Mouse (Mus musculus) intestine, embryonic 15.5 days (tissue): ENCODE measurements around the gene Dolpp1. TPM values are rescaled to one million over a fixed set of nuclear protein-coding genes. Genes with fewer than 3 reads are reported as not detected.
A peak's percentile ranks its signal among the peaks of the same experiment; 100 is the strongest.

Experiments used
- ATAC-seq: fragments of 200-750 bp; cut with Nextera tagmentation; 2 replicates; pipeline ENCODE4 v1.8.0; 2017; ENCODE audit warnings: moderate TSS enrichment, moderate library complexity
- H3K27ac ChIP-seq: fragments of 300-500 bp; sonication (generic); 2 replicates; pipeline ENCODE4 v1.5.1; 2015; ENCODE audit warnings: mild to moderate bottlenecking, inconsistent platforms
- H3K27me3 ChIP-seq: fragments of 300-500 bp; sonication (generic); replicated peaks from 2 replicates; pipeline ENCODE4 v1.6.1; 2015; ENCODE audit warnings: inconsistent platforms
- H3K36me3 ChIP-seq: fragments of 300-500 bp; sonication (generic); 2 replicates; pipeline ENCODE4 v1.6.1; 2015; ENCODE audit warnings: inconsistent platforms
- H3K4me1 ChIP-seq: fragments of 300-500 bp; sonication (generic); replicated peaks from 2 replicates; pipeline ENCODE4 v1.6.1; 2015; ENCODE audit warnings: inconsistent platforms
- H3K4me2 ChIP-seq: fragments of 300-500 bp; sonication (generic); replicated peaks from 2 replicates; pipeline ENCODE4 v1.6.1; 2015; ENCODE audit warnings: mild to moderate bottlenecking, inconsistent platforms
- H3K4me3 ChIP-seq: fragments of 300-500 bp; sonication (generic); replicated peaks from 2 replicates; pipeline ENCODE4 v1.5.1; 2015; ENCODE audit warnings: inconsistent platforms
- H3K9ac ChIP-seq: fragments of 300-500 bp; sonication (generic); 2 replicates; pipeline ENCODE4 v1.6.1; 2015; ENCODE audit warnings: inconsistent platforms
- H3K9me3 ChIP-seq: fragments of 300-500 bp; sonication (generic); 2 replicates; pipeline ENCODE4 v1.6.1; 2016; ENCODE audit warnings: inconsistent platforms
- WGBS: fragments of 180-500 bp; shearing (Covaris S2); methylation state at CpG from one replicate; pipeline ENCODE4 v1.1.7; 2015; 5-methylcytosine and 5-hydroxymethylcytosine counted together
- polyA plus RNA-seq: library from polyadenylated mRNA; unstranded; fragments of >200 nt; fragmentation: Nextera tagmentation; extraction: Ambion mirVana; gene quantifications from 2 replicates; pipeline ENCODE4 v1.2.1, GENCODE M21; 2015

Gene Dolpp1
- 44.5 and 50.9 TPM in 2 replicates for polyA plus RNA-seq

- Histone ChIP-seq H3K4me1 (peaks cover 15% of the 10 kb centered on the region), H3K9me3 (no peaks in the 10 kb centered on the region), H3K9ac (peak within 1 kb of the TSS; percentile 74), H3K36me3 (peaks cover 5% of the 10 kb centered on the region), H3K4me3 (peak within 1 kb of the TSS; percentile 79), H3K27me3 (no peaks in the 10 kb centered on the region), H3K27ac (peak within 1 kb of the TSS; percentile 93), H3K4me2 (peak within 1 kb of the TSS; percentile 82)
- ATAC-seq = peak; percentile 96
- WGBS = under 1% methylated on average over 40 of the region's 40 CpGs
Measured at GRCm38 (mm10) chr2:30392114-30392576, at the start of gene Dolpp1. Gene Dolpp1, plus strand, starts transcription at chr2:30392254.

DNA sequence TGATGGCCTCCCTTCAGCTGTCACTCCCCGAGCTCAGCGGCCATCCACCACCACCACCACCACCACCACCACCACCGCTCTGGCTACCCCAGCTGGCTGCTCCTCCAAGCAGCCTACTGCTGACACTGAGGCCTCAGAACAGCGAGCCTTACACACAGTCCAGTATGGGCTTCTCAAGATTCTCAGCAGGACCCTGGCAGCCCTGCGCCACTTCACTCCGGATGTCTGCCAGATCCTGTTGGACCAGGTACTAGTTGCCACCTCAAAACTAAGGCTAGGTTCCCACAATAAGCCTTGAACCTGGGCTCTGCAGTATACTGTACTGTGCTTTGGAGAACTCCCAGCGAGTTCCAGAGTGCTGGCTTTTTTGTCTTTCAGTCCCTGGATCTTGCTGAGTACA is 49.5 kb upstream of the Dolpp1 start:
- no peak for ATAC-seq
- Histone ChIP-seq H3K9ac (no peak overlapping the region), H3K27ac (no peak overlapping the region), H3K36me3 (peaks cover 71% of the 10 kb centered on the region), H3K27me3 (no peaks in the 10 kb centered on the region), H3K4me1 (no peaks in the 10 kb centered on the region), H3K9me3 (no peaks in the 10 kb centered on the region), H3K4me3 (no peak overlapping the region), H3K4me2 (no peak overlapping the region)
- WGBS = 89% methylated on average over 7 of the region's 7 CpGs

DNA sequence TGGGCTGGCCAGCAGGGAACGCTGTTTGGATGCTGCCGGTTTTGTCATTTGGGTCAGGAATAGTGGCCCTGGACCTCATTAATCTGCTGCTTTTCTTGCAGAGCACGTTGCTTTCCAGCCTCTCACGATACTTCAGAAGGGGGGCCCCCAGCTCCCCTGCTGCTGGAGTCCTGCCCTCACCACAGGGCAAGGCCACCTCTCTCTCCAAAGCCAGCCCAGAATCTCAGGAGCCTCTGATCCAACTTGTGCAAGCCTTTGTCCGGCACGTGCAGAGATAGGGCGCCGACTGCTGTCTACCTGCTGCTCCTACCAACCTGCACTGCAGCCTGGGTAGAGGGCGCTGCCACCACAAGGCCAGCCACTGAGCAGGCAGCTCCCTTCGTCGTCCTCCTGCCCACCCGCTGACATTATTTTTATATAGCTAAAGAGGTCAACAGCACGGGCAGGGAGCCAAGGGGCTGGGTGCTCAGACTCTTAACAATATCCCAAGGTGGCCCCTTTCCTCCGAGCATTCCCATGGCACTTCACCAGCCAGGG is 48.4 kb upstream of the Dolpp1 start:
- Histone ChIP-seq H3K4me1 (no peaks in the 10 kb centered on the region), H3K4me2 (no peak overlapping the region), H3K9me3 (no peaks in the 10 kb centered on the region), H3K36me3 (peaks cover 75% of the 10 kb centered on the region), H3K27me3 (no peaks in the 10 kb centered on the region), H3K4me3 (no peak overlapping the region), H3K9ac (no peak overlapping the region), H3K27ac (no peak overlapping the region)
- WGBS = 73% methylated on average over 14 of the region's 14 CpGs
- ATAC-seq = no peak

- Histone ChIP-seq H3K36me3 (peaks cover 72% of the 10 kb centered on the region), H3K27ac (no peak overlapping the region), H3K9me3 (no peaks in the 10 kb centered on the region), H3K4me1 (no peaks in the 10 kb centered on the region), H3K9ac (no peak overlapping the region), H3K4me2 (no peak overlapping the region), H3K27me3 (no peaks in the 10 kb centered on the region), H3K4me3 (no peak overlapping the region)
- ATAC-seq = no peak
- WGBS = 90% methylated on average over 7 of the region's 7 CpGs
Measured at GRCm38 (mm10) chr2:30345971-30346676, 45.9 kb upstream of the Dolpp1 start.

DNA sequence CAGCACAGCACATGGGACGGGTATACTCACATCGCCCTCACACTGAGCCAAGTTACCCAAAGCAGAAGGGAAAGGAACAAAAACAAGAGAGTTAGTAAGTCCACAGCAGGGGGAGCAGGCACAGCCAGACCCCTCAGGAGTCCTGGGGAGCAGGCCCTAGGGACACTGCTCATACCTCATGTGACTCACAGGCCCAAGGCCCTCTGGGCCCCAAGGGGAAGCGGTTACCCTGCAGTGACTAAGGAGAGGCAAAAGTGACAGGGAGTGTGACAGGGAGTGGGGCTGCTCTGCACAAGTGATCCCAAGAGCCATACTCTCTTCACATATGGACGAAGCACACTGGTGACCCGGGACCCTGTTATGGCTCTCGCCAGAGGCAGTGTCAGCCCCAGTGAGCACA is 42.9 kb upstream of the Dolpp1 start:
- H3K4me3 ChIP-seq = no peak overlapping the region
- H3K36me3 ChIP-seq = peaks cover 44% of the 10 kb centered on the region
- no peak overlapping the region for H3K27ac ChIP-seq
- no peak for ATAC-seq
- 92% methylated on average over 6 of the region's 6 CpGs for whole genome bisulfite sequencing
- no peak overlapping the region for H3K4me2 ChIP-seq
- H3K4me1 ChIP-seq = no peaks in the 10 kb centered on the region
- H3K27me3 ChIP-seq = no peaks in the 10 kb centered on the region
- H3K9ac ChIP-seq = no peak overlapping the region
- H3K9me3 ChIP-seq = no peaks in the 10 kb centered on the region

GRCm38 (mm10) chr2:30351149-30351548 is 40.9 kb upstream of the Dolpp1 start:
- no peaks in the 10 kb centered on the region for H3K27me3 ChIP-seq
- no peak overlapping the region for H3K9ac ChIP-seq
- H3K4me3 ChIP-seq = no peak overlapping the region
- H3K9me3 ChIP-seq = no peaks in the 10 kb centered on the region
- no peak overlapping the region for H3K4me2 ChIP-seq
- H3K4me1 ChIP-seq = peaks cover 9% of the 10 kb centered on the region
- H3K36me3 ChIP-seq = peaks cover 27% of the 10 kb centered on the region
- 76% methylated on average over 2 of the region's 2 CpGs for WGBS
- no peak for ATAC-seq
- no peak overlapping the region for H3K27ac ChIP-seq

DNA sequence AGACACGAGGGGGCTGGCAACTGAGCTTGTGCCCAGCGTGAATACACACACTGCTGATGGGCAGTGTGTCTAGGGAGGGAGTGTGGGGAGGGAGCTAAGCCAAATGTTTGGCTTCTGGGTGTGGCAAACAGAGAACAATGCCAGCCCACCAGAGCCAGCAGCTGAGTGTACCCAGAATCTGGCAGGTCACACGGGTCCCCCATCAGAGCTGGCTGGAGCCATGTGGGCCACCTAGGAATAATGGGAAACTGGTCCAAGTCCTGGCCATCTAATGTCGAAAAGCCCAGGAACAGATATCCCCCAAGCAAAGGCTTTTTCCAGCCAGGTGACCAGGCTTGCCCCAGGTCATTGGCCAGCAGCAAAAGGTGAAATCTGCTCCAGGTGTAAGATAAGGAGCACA is 36.2 kb upstream of the Dolpp1 start:
- Histone ChIP-seq H3K4me1 (peaks cover 31% of the 10 kb centered on the region), H3K9ac (no peak overlapping the region), H3K27me3 (no peaks in the 10 kb centered on the region), H3K9me3 (no peaks in the 10 kb centered on the region), H3K4me3 (no peak overlapping the region), H3K27ac (no peak overlapping the region), H3K4me2 (no peak overlapping the region), H3K36me3 (no peaks in the 10 kb centered on the region)
- 55% methylated on average over 4 of the region's 4 CpGs for WGBS
- no peak for ATAC-seq

DNA sequence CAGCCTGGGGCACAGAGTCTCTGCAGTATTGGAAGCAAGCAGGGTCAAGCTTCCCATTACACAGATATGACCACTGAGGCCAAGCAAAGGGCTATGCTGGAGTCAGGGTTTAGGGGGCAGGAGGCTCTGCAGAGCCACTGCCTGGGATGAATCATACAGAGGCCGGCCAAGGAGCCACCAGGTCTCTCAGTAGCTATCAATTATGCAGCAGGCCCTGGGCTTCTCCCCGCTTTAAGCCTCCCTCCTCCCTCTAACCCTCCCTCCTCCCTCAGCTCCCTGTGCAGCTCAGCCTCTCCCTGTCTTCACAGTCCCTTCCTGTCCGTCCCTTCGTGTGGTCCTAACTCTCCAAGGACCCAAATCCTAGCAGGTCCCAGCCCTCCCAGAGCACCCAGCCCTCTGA is 35.8 kb upstream of the Dolpp1 start:
- WGBS = 45% methylated on average over 4 of the region's 4 CpGs
- no peaks in the 10 kb centered on the region for H3K36me3 ChIP-seq
- peaks cover 34% of the 10 kb centered on the region for H3K4me1 ChIP-seq
- no peak overlapping the region for H3K4me3 ChIP-seq
- 0 out of 2 replicates have a peak overlapping the region, but pooled peaks have one; percentile 27 for H3K27ac ChIP-seq
- H3K9me3 ChIP-seq = no peaks in the 10 kb centered on the region
- H3K27me3 ChIP-seq = no peaks in the 10 kb centered on the region
- 0 out of 2 replicates have a peak overlapping the region, but pooled peaks have one; percentile 9 for H3K4me2 ChIP-seq
- no peak for ATAC-seq
- no peak overlapping the region for H3K9ac ChIP-seq

DNA sequence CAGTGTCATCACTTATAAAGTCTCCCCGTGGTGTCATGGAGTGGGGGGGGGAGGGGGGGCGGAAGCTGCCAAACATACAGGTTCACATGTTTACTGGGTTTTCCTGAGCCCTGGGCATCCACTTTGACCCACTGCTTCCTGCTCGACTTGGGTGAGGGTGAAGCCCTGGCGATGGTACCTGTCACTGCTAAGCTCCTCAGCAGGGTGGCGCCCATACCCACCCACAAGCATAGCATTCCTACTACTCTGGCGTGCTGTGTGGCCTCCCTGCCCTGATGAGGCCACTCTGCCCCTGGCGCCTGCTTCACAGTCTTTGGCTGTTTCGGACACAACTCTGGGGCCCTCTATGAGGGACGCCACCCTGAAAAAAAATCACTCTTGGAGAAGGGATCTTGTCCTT is 35.1 kb upstream of the Dolpp1 start:
- Histone ChIP-seq H3K9ac (no peak overlapping the region), H3K27ac (no peak overlapping the region), H3K27me3 (no peaks in the 10 kb centered on the region), H3K9me3 (no peaks in the 10 kb centered on the region), H3K4me1 (peaks cover 34% of the 10 kb centered on the region), H3K4me2 (peak overlapping the region; percentile 91; the same call in 1 of the 2 replicates), H3K4me3 (no peak overlapping the region), H3K36me3 (no peaks in the 10 kb centered on the region)
- no peak for ATAC-seq
- 55% methylated on average over 9 of the region's 9 CpGs for WGBS

- Histone ChIP-seq H3K9ac (peak overlapping the region; percentile 86; the same call in 1 of the 2 replicates), H3K9me3 (no peaks in the 10 kb centered on the region), H3K4me1 (peaks cover 34% of the 10 kb centered on the region), H3K27ac (peak overlapping the region; percentile 44; the same call in 1 of the 2 replicates), H3K4me2 (peak overlapping the region; percentile 91), H3K36me3 (no peaks in the 10 kb centered on the region), H3K4me3 (peak overlapping the region; percentile 83), H3K27me3 (no peaks in the 10 kb centered on the region)
- ATAC-seq = peak; percentile 10; the same call in 1 of the 2 replicates
- WGBS = 41% methylated on average over 8 of the region's 8 CpGs
Measured at GRCm38 (mm10) chr2:30357552-30358510, 34.2 kb upstream of the Dolpp1 start.

DNA sequence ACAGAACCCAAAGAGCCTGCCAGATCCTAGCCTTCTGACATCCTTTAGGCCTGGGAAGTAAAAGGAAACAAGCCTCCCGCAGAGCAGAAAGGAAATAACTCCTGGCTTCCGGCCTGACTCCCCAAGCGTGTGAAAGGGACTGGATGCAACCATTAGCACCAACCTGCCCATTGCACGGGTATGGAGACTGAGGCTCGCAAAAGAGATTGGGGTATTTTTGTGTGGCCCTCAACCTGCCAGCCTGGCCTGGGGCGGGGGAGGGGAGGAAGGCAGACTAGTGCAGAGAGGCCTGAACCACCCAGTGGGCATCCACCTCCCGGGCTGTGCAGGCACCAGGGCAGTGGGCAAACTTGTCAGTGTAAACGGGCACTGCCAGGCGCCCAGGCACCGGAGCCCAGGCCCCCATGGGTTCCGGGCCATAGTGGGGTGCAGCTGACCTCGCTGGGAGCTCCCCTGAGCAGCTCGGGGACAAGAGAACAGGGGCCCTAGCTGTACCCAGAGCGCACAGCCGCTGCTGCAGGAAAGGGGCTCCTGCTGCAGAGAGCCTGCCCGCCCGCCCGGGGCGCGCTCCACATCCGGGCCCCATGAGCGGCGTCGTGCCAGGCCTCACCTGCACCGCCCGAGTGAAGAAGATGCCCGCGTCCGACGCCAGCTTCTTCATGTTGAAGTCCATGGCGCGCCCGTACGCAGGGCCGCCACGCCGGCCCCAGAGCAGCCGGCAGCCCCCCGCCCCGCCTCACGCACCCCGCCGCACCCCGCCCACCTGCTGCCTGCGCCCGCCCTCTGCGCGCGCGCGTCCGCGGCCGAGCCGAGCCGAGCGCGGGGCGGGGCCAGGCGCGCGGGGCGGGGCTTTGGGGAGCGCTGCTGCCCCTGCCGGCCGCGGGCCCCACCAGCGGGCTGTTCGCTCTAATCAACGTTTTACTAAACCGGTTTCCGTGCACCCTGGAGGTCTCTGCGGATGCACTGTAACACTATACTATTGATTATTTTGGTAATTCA is 33.2 kb upstream of the Dolpp1 start, which contains the start of gene Sh3glb2:
Gene Sh3glb2 (minus strand): TSS at position 805 of the 999 bp plus-strand sequence.
- H3K4me3 ChIP-seq = peak within 1 kb of the TSS; percentile 83
- H3K4me2 ChIP-seq = peak within 1 kb of the TSS; percentile 91
- H3K9ac ChIP-seq = peak within 1 kb of the TSS; percentile 86
- WGBS = 1% methylated on average over 65 of the region's 73 CpGs
- no peaks in the 10 kb centered on the region for H3K27me3 ChIP-seq
- no peaks in the 10 kb centered on the region for H3K9me3 ChIP-seq
- H3K4me1 ChIP-seq = peaks cover 34% of the 10 kb centered on the region
- H3K27ac ChIP-seq = peak within 1 kb of the TSS; percentile 77
- ATAC-seq = peak; percentile 77
- H3K36me3 ChIP-seq = no peaks in the 10 kb centered on the region
